Mouse (Mus musculus): ENCODE results near the gene St14. TPM values are rescaled to one million over a fixed set of nuclear protein-coding genes. Genes with fewer than 3 reads are reported as not detected.
"Not testable (repeated sequence)": the region's sequence is repeated elsewhere in the genome, so short reads cannot be mapped to it uniquely, and the experiment has no call there.

The St14 gene
- 0.70 and 1.8 TPM in 2 replicates for total RNA-seq (2021)
- long read RNA-seq, experiment 1, partial matches to known transcripts, result 1 of 2 reads
- long read RNA-seq, experiment 1, other reads (novel, unspliced or antisense), result 1 of 2 reads
- long read RNA-seq, experiment 2, partial matches to known transcripts, result 1 of 2 reads
- long read RNA-seq, experiment 2, other reads (novel, unspliced or antisense), result 1 of 2 reads

DNA sequence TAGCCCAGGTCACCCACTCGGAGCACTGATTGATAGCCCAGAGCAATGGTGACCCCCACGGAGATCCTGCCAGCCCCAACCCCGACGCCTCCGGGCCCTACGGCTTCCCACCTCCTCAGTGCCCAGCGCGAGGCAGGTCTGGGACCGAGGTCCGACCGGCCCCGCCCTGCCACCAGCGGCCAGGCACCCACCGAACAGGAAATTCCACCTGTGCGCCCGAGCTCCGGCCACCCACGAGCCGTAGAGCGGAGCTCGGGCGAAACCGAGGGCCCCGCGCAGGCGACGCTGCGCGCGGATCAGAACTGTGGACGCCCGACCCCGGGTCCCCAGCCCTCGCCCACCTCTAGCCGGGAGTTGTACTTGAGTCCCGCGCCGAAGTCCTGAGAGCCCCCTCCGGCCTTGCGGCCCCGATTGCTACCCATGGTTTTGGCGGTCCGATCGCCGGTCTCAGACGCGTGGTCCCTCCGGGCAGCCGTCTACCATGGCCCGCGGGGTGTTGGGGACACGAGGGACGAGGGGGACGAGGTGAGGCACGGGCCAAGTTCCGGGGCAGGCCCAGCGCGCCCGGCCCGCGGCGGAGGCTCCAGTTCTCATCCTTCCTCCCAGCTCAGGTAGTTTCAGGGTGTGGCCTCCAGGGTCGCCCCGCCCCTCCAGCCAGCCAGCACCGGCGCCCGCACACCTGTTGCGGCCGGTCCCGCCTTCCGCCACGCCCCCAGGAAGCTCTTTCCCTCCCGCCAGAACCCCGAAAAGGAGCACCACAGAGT is at the start of gene St14:
Gene St14, minus strand, starts transcription at position 649 of the 764 bp plus-strand sequence.
- peak; percentile 34 for DNase-seq

DNA sequence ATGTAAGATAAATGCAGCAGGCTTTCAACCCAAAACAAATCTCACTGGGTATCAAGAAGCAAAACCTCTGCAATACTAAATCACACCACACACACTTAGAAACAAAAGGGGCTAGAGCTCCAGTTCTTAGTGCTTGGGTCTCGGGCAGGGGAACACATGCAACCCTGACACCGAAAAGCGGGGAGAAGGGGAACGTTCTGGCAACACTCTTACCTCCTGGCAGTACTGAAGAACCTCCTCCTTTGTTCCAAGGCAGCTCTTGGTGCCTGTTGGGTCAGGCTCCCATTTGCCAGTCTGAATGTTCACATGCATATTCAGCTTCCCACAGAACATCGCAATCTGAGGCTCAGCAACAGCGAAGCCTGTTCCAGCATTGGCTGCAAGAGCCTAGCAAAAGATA is 46.0 kb upstream of the St14 start:
- no peak for DNase-seq

DNA sequence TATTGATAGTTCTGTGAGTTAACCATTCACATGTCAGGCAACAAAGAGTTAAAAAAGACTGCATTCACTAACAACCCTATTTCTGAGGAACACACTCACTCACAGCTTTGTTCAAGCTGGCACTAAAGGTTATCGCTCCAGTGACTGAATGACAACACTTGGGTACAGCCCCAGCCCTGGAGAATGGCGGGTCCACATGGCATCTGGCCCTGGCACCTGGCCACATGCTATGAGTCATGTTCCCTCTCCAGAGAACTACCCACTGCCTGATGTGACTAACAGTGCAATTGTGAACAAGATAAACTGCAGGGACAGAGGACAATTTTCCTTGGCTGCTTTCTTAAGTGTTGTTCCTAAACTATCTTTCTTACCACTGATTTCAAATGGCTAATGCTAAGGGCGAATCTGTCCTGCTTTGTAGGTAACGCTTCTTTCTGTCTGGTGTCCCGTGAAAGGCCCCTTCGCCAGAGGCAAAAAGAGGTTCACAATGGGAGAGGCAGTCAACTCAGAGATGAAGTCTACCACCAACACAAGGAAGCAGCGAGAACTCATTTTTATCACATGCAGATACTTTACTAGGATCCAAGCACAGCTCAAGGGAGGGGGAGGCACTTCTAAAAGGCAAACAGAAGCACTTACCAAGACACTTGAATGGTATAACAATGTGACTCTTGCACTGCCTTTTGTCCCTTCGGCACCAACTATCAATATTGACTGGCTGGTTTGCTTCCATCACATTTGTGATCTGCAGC is 44.9 kb upstream of the St14 start:
- DNase-seq, result peak; percentile 98

DNA sequence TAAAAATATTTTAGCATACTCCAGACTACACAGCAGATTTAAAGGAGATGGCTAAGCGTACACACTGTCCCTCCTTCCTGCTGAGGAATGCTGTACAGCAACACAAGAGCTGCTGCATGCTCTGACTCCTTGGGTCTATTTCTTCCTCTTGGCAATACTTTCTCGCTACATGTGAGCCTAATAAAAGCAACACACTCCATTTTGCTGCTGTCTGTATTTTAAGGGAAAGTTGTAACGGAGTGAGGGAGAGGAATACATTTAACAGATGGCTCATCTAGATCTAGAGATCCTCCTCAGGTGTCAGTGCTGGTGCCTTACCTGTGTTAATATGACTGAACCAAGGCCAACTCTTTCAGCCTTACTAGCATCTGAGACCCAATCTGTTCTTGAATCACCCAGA is 44.3 kb upstream of the St14 start:
- DNase-seq, result no peak

DNA sequence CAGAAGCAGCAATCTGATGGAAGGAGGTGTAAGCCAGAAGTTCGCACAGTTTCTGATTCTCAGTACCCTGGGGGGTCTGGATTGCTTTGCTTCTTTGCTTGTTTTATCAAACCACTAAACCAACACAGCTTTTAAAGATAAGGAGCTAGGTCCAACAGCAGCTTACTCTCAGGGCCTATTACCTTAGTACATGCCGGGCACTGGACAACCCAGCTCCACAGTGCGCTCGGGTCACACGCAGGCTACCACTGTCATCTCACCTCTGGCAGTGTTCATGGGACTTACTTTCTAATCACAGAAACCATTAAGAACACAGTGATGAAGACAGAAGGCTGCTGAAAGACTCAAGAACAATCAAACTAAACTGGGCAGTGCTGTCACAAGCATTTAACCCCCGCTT is 43.7 kb upstream of the St14 start:
- no peak for DNase-seq

DNA sequence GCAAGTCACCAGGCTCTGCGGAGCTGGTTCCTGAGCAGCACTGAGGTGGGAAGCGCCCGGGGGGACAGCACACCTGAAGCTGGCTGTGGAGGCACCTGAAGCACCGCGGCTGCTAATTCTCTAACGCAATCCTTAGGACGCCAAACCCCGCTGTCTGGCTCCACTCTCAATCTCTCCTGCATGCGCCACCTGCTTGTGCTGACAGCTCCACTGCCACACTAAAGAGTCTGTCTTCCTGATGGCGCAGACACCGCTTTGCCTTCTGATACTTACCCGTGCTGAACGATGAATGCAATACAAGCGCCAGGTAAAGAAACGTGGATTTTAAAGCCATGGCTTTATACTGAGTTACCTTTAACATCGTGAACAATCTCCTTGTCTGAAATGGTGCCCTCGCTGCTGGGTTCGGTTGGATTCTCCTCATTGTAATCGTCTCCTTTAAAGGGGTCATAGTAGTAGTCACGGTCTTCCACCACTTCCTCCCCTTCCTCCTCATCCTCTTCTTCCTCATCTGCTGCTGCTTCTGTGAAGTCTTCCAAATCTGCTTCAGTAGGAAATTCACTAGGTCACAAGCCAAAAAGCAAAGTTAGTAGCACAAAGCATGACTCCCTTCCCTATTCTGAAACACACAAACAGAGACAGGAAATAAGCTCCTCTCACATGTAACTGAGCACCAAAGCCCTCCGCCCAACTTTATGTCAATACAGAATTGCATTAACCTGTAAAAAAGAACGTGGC is 36.9 kb upstream of the St14 start:
- DNase-seq, result no peak

DNA sequence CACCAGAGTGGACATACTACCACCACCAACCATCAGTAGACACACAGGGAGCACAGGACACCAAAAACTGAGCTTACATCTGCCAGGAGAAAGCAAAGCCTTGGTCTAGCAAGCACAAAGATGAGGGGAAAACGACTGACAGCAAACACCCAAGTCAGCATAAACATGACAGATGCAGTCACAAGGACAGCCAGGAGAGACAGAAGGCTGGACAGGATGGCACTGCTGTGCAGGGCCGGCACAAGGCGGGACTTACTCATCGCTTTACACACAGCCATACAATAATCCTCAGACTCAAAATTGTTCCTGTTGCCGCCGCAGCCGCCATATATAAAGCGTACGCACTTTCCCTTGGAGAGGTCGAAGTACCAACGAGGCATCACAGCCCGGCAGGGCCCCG is 35.7 kb upstream of the St14 start:
- DNase-seq, result no peak

DNA sequence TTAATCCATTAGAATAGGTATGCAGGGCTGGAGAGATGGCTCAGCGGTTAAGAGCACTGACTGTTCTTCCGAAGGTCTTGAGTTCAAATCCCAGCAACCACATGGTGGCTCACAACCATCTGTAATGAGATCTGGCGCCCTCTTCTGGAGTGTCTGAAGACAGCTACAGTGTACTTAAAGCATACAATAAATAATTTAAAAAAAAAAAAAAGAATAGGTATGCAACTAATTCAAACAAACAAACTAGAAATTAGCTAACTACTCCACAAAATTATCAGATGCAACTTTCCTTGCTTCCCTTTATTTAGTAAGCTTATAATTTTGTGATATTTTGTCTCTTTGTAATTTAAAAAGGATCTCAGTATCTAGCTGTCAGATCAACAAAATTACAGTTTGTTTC is 33.9 kb upstream of the St14 start:
- DNase-seq, result not testable (repeated sequence)

DNA sequence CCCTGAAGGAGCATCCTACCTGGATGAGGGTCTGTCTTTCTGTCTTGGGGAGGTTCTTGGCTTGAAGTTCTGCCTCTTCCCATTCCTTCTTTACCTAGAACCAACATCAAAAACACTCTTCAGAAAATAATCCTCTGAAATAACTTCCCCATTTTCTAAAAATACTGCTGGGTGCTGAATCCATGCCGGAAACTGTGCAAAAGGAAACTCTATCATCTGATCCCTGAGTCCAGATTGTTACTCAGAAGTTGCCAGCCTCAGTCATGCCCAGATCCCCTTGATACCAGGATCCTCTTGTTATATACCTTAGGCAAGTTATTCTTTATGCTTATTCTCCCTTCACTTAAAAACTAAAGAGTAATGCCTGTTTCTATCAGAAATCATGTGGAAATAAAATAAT is 31.7 kb upstream of the St14 start:
- DNase-seq, result no peak

DNA sequence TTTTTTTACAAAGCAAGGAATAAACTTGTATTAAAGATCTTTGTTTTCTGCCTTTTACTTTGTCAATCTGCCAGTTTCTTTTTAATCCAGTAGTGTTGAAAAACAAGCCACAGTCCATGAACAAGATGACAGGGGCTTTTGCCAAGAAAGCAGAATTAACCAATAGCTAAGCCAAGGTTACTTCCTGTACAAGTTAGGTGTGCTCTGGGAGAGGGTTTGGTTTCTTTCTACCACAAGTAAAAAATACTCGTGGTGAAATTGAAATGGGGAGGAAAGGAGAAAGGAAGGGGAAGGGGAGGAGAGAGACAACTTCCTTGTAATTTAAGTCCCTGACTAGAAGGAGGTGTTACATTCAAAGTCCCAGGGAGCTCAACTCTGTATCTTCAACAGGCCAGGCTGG is 31.3 kb upstream of the St14 start:
- no peak for DNase-seq

DNA sequence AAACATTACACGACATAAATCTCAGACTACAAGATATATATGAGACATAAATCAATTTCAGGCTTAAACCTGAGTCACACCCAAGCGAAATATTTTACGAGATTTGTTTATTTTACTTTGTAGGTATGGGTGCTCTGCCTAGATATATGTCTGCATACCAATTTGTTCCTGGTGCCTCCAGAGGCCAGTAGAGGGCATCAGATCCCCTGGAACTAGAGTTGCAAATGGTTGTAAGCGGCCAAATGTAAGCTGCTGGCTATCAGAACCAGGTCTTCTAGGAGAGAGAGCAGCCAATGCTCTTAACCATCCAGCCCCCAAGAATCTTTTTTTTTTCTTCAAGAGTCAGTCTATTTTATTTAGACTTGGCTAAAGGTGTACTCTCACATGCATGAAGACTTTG is 28.3 kb upstream of the St14 start:
- peak; percentile 58 for DNase-seq

DNA sequence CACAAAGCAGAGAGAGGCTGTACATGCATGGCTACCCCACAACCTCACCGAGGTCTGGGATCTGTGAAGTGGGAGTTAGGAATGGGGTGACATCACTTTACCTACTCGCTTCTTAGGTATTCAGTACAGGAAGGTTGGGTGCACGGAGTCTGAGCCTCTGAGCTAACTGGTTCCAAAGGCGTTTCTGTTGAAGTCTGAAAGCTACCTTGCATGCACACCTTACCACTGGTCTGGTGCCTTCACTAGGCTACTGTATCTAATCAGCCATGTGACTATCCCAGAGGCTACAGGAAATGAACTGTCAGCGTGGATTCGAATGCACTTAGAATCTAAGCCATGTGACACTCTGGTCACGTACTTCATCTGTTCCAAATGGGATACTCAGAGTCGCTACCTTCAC is 24.9 kb upstream of the St14 start:
- DNase-seq, result no peak

DNA sequence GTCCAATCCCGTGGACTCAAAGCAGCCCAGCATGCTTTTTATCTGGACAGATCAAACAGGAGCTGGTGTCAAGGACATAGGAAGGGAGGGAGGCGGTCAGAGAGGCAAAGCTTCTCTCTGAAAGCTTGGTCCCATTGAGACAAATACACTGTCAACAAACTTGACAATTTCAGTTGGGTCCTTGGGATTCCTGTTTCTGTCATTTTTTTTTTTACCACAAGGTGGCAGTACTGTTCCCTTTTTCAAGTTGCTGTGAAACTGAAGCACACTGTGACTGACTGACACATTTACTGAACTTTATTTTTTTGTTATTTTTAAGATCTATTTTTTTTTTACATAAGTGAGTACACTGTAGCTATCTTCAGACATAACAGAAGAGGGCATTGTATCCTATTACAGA is 19.4 kb upstream of the St14 start:
- no peak for DNase-seq

DNA sequence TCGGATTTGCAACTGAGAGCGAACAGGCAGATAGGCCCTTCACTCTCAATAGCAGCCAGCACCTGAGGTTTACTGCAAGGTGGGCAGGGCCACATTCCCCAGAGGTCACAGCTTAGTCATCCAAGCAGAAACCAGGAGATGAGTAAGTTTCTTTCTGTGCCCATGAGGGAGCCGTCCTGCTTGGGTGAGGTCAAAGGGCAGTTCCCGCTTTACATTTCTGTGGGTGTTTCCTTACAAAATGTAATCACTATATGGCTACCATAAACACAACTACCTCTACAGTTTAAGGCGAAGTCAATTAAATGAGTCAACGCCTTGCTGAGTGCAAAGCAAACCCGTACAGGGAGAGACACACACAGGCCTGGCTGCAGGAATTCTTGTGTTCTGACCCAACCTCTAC is 16.5 kb upstream of the St14 start:
- DNase-seq, result no peak

DNA sequence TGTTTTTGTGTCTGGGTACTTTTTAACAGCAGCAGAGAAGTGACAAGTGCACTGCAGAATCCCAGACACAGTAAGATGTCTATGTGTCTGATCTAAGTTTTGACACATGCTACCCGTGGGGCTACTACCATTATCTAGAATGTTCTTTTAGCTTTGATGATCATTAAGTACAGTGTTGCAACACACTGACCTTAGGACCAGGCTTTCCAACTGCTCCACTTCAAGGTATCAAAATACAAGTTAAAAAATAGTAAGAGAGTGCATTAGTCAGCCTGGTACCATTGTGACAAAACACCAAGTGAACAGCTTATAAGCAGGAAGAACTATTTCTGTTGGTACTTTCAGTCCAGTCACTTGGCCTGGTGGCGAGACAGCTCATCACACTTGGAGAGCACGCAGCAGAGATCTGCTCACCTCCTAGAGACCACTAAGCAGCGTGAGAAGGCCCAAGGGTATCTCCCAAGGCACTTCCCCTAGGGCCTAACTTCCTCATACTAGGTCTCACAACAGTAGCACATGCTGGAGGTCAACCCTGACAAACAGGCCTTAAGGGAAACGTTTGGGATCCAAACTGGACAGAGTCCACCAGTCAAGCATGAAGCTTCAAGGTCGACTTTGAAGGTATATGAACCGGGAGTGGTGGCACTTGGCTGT is 13.7 kb upstream of the St14 start:
- DNase-seq, result peak; percentile 17

DNA sequence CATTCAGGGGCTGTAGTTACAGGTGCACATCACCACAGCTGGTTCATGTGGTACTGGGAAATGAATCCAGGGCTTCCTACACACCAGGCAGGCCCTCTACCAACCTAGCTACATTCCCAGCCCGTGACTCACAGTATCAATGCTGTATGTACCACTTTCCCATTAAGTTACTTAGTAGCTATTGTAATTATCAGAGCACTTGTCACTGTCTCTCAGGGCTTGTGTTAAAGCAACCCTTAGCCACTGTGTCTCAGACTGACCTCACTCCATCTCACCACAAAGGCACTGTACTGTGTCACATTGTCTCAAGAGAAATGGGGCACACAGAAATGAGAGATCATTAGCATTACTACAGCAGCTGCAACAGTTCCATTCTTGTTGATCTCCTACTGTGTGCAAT is 11.3 kb upstream of the St14 start:
- no peak for DNase-seq

DNA sequence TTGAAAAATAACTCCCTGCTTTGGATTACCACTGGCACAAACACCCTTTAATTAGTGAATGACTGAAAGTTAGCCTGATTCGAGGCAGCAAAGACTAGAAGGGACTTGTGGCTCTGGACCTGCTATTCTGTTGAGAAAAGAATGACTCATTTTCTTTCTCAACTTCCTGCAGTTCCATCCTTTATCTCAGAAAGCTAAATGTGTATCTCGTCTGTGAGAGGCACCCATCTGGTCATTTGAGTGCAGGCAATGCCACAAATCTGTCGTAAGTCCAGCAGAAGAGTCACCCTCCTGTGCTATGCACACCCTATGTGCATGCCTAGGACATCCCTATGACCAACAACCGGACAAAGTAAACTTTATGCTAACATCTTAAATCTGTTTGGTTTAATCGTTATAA is 1.5 kb upstream of the St14 start:
- DNase-seq, result no peak

DNA sequence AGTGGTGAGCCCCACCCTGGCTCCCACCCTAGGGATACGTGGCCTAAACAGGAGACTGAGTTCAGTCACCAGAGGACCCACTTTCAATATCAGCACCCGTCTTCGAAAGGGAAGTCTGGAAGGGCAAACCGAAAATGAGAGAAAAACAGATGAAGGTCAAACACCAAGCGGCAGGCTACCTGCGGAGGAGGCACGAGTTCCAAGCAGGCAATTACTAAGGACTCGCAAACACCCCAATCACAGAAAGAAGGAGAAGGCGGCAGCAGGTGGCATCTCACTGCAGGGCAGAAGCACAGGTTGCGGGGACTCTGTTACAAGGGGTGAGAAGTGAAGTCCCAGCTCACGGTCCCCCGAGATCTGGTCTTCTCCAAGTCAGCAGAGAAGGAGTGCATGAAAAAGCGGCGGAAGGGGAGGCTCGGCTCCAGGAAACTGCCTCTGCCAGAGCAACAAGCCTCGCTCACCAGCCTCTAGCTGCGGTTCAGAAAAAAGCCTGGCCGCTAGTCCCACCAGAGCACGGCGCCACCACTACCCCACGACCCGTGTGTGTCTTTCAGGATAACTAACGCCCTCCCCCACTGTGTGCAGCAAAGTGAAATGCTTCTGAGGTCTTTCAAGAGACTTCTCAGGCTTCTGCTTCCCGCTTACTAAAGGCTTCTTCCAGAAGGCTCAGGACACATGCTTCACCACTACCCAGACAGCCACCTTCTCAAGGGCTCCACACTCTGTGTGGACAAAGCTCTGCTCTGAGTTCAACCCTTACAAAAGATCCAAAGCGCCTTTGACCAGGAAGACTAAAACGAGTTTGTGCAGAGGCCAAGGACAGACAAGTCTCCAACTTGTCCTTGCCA is 1.1 kb downstream of the St14 start:
- DNase-seq, result peak; percentile 33

DNA sequence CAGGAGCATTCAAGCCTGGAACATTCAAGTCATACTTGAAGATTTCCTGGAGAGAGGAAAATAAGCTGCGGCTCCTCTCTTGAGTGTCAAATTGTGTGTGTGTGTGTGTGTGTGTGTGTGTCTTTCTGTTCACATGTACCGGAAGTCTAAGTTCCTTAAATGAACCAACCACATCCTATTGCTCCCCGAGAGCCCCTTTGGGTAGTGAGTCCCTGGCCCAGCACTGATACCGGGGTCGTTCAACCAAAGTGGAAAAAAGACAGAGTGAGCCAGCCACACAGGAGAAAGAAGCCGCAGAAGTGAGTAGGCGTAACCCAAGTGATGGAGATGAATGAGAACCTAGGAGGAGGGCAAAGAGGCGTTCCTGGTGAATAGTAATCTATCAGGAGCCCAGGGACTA is 1.7 kb downstream of the St14 start:
- no peak for DNase-seq

DNA sequence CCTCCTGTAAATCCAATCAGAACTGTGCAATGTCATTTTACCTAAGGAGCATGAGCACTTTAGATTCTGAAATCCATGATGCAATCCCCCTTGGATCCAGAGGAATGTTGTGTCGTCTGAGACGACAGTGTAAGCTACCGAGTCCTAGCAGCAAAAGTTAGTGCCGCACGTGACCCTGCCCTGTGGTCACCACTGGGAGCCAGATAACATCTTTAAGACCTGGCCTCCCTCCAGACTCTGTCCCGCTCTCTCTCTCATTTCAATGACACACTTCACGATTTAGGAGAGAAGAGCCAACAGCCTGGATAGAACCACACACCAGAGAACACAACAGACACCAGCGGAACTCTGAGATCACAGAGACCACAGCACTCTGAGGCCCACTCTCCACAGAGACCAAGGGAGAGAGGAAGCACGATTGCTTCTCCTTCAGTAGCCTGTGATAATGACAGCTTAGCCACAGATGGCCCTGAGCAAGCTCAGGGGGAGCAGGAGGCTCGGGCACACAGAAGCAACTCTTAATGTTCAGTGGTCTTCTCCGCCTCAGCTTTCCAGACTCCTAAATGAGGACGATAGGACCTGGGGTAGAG is 3.7 kb downstream of the St14 start:
- peak; percentile 28 for DNase-seq

DNA sequence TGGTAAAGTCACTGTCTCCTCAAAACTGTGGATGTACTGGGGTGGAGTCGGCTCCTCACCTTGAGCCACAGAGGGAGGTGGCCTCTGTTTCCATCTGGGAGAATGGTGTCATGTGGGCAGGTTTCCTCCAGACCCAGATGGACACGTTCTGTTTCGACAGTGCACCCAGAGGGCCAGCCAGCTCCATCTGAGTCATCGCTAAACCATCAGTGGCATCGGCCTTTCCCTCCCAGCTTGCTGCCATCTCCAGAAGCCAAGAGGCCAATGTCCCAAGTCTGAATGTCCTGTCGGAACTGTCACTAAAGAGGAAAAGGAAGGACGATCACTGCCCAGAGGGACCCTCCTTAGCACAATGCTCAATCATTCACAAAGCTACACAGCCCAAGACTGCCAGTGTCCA is 5.6 kb downstream of the St14 start:
- peak; percentile 33 for DNase-seq

All from adrenal gland, postnatal 14 days (tissue).